Mouse (Mus musculus) R1 (cell line): ENCODE results near the gene Hcrtr1.

Source experiments
- DNase-seq: peaks from one replicate; pipeline ENCODE4 v3.0.0-alpha.2; 2018; ENCODE audit warnings: low read depth, low spot score

The Hcrtr1 gene

DNA sequence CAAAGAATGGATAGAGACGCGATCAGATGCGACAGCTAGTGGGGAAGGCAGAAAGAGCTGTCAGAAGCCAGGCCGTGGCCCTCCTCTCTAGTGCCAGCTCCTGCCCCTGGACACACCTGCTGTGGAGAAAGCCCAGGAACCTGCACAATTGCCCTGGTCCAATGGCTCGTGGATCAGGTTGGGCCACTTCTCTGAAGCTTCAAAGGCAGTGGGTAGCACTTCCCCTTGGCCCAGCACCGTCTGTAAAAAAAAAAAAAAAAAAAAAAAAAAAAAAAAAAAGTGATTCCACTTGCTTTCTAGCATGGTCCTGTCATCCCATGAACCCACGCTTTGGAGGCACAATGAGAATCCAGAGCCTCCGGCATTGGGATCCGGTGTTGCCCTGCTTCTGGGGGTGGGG lies 28.7 kb upstream of the Hcrtr1 start:
- no peak for DNase-seq

DNA sequence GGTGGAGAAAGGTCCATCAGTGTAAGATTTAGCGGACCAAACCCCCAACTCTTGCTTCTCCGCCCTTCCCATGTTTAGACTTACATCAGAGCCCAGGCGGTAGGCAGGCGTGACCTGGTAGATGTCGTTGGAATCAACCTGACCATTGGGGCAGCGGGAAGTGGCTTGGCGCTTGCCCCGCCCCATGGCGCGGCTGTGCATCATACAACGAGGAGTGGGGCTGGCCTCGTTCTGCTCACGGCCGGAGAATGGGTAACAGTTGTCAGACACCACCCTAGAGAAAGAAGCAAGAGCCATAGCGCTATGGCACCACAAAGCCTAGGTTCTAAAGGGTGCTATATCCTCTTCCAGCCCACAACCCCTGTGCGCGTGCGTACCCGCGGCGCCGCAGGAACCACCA lies 28.2 kb upstream of the Hcrtr1 start:
- no peak for DNase-seq

DNA sequence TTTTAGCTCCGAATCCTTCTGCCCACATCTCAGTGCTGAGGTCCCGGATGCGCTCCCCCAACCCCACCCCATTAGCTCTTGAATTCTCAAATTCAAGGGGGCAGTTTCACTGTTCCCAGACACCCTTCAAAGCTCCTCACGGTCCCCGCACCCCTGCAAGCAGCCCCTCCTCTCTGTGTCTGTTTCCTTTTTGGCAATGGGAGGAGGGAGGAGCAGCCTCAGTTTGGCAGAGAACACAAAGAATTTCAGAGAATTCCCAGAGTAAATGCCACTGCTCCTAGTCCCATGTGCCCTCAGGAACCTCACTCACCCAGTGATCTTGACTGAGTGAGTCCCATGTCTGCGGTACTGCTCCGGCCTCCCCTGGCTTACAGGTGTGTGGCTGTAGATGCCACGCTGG lies 27.4 kb upstream of the Hcrtr1 start:
- DNase-seq = no peak

GRCm38 (mm10) chr4:130166061-130166460 lies 26.9 kb upstream of the Hcrtr1 start:
- DNase-seq = no peak

DNA sequence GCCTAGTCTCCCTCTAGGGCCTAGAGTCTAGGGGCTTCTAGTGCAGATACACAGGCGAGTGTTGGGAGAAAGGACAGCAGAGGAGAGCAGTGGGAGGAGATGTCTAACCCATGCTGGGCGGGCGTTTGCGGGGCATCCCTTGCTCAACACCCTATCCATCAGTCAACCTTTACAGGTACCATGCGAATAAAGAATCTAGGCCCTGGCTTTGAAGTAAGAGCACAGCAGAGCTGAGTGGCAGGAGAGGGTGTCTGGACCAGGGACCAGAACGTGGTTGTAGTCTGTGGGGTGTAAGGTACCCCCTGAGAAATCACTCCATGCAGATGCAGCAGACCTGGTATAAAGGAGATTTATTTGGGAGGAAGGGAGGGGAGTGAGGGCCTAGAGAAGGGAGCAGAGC lies 25.0 kb upstream of the Hcrtr1 start:
- DNase-seq = no peak

GRCm38 (mm10) chr4:130163391-130163861 lies 24.3 kb upstream of the Hcrtr1 start:
- no peak for DNase-seq

GRCm38 (mm10) chr4:130161349-130161748 lies 22.2 kb upstream of the Hcrtr1 start:
- DNase-seq = no peak

- no peak for DNase-seq
These were observed 17.7 kb upstream of the Hcrtr1 start for GRCm38 (mm10) chr4:130156812-130157371.

DNA sequence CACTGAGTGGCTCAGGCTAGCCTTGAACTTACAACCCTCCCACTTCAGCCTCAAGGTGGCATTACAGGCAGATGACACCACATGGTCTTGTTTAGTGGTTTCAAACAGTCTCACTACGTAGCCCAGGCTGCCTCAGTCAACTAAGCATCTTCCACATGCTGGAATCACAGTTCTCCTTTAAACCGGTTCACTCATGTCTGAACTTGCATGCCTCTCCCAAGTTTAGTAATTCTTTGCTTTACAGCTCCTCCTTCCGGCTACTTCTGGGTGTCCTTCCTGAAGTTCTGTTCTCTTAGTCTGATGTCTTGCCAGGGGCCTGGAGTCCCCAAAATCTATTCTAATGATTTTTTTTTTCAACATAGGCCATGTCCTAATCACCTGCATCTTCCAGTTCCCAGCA lies 15.1 kb upstream of the Hcrtr1 start:
- DNase-seq = no peak

- DNase-seq = no peak
These were observed 9.2 kb upstream of the Hcrtr1 start for GRCm38 (mm10) chr4:130148405-130148804.

GRCm38 (mm10) chr4:130141786-130142185 lies 2.6 kb upstream of the Hcrtr1 start:
- no peak for DNase-seq

DNA sequence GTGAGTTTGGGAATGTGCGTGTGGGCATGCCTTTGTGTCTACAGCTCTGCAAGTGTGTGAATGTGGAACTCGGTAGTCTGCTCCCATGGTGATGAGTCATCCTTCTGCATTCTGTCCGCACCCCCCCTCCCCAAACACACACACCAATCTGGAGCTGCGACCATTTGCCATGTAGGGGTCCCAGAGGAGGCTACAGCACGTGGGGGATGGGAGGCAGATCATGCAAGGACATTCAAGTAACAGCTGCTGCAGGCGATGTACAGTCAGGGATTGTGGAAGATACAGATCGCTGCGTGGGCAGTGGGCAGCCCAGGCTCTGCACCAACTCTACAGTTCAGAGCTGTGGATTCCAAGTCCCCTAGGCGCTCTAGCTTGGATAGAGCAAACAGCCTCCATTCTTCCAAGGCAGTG lies 1.8 kb upstream of the Hcrtr1 start:
- DNase-seq = no peak

DNA sequence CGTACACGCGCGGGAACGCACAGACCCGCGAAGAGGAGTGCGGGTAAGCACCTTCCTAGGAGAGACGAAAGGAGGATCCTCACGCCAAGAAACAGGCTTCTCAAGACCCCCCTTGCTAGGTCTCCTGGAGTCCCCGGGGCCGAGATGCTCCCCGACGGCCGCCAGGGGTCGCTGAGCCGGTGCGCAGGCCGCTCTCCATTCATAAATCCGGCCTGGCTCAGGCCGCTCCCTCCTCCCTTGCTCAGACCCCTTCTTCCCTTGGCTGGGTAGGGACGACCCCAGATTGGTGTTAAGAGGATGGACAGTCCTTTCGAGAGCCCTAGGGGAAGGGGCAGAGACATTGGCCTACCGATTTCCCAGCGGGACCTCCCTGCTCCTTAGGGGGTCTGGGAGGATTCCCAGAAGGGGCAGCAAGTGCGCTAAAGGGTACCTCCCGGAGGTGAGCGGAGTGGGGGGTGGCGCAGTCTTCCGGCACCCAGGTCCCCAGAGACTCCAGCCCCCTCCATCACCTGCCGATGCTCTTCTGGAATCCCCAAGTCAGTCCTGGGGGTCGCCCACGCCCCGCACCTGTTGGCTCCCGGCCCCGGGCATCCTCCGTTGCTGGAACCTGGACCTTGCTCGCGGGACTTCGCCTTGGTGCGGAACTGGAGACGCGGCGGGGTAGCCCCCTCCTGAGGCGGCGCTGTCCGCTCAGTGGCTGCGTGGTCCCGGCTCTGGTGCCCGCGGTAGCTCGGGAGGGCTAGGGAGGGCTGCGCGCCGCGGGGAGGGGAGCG lies 532 bp downstream of the Hcrtr1 start:
- DNase-seq = peak; percentile 82

DNA sequence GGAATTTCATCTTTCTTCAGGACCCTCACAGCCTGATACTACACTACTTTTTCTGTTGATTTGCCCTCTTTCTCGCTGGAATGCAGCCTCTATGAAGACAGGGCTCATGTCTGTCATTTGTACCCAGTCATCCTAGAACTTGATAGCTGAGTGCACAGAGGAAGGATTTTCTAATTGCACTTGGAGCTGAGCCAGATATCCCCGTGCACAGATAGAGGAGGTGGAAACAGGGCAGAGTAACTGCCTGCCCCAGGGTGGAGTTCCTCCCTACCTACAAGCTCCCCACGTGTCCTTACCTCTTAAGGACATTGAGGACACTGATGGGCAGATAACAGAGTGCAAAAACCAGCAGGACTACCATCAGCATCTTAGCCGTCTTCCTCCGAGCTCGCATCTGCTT lies 5.8 kb downstream of the Hcrtr1 start:
- no peak for DNase-seq

- DNase-seq = no peak
These were observed 7.6 kb downstream of the Hcrtr1 start for GRCm38 (mm10) chr4:130131448-130132105.

- DNase-seq = peak; percentile 46
These were observed 8.4 kb downstream of the Hcrtr1 start for GRCm38 (mm10) chr4:130130641-130131350.

GRCm38 (mm10) chr4:130130082-130130481 lies 9.1 kb downstream of the Hcrtr1 start:
- DNase-seq = no peak

DNA sequence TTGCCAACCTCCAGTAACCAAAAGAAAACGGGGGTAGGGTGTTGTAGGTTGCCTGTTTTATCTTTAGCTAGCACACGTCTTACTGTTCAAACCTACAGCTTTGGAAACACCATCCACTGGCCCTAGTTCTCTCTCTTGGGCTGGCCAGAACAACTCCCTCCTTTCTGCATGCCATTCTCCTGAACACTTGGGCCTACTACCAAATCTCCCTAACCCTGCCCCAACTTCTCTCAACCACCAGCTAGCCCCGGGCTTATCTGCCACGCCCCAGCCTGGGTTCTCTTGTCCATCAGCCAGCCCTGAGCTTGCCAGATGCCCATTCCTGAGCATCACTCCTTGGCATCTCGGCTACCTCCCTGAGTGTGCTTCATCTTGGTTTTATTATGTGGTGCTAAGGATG lies 10.3 kb downstream of the Hcrtr1 start:
- no peak for DNase-seq

GRCm38 (mm10) chr4:130125935-130126334 lies 13.2 kb downstream of the Hcrtr1 start:
- no peak for DNase-seq

DNA sequence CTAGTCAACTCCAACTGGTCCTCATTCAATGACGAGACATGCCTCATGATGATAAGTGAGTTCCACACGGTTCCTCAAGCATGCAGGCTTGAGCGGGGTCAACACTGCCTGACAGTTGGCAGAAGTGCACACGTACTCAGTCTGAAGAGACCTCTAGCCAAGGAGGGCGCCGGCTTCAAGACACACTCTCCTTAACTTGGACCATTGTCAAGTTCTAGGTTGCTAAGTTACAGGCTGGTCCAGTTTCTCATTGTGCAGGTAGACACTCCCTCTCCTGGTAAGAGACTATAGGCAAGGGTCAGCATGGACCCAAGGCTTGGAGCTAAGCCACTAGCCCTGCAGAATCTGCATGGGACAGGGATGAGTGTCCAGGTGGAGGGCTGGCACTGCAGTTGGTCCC lies 14.0 kb downstream of the Hcrtr1 start:
- DNase-seq = no peak

- no peak for DNase-seq
These were observed 15.0 kb downstream of the Hcrtr1 start for GRCm38 (mm10) chr4:130124110-130124509.

DNA sequence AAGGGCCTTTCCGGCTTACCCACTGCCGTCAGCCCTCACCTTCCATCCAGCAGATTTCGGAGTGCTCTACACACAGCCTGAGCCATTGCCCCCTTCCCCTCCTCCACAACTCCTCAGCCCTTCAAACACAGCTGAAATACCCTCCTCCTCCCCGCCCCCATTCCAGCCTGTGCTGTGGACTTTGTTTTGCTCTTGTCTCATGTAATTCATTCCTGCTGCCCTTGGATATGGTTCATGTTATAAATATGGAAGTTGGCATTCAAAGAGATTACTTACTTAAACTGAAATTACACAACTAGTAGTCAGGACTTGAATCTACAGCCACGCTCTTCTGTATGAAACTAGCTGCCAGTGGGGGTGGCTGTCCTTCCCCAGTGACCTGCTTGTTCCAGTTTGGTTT lies 16.1 kb downstream of the Hcrtr1 start:
- DNase-seq = no peak
